Mouse (Mus musculus) inflammation-experienced regulatory T-cells, adult 6 months (primary cell): Measurements from ENCODE around the gene Rtn4. TPM values are rescaled to one million over a fixed set of nuclear protein-coding genes. Genes with fewer than 3 reads are reported as not detected.
"Not testable (repeated sequence)": the region's sequence is repeated elsewhere in the genome, so short reads cannot be mapped to it uniquely, and the experiment has no call there.

ENCODE experiments used
- ATAC-seq: one replicate; pipeline ENCODE4 v1.8.0; 2017
- polyA plus RNA-seq, 3 experiments: library from polyadenylated mRNA; unstranded; fragments of 100-300 nt; shearing (Covaris generic); gene quantifications; one replicate each; pipeline ENCODE4 v1.2.1; 2017

Rtn4 gene
- polyA plus RNA-seq, 3 experiments from 2014 or later: 16.3 to 26.1 (median 25.6) TPM

- ATAC-seq: no peak
These were observed 21.4 kb downstream of the Rtn4 start for GRCm38 (mm10) chr11:29714114-29714513.

- no peak for ATAC-seq
These were observed 22.0 kb downstream of the Rtn4 start for GRCm38 (mm10) chr11:29714789-29715188.

- ATAC-seq: no peak
These were observed 22.8 kb downstream of the Rtn4 start for GRCm38 (mm10) chr11:29715499-29715898.

GRCm38 (mm10) chr11:29718541-29718940 is 25.8 kb downstream of the Rtn4 start:
- no peak for ATAC-seq

GRCm38 (mm10) chr11:29719597-29719996 is 26.9 kb downstream of the Rtn4 start:
- ATAC-seq: peak; percentile 36

DNA sequence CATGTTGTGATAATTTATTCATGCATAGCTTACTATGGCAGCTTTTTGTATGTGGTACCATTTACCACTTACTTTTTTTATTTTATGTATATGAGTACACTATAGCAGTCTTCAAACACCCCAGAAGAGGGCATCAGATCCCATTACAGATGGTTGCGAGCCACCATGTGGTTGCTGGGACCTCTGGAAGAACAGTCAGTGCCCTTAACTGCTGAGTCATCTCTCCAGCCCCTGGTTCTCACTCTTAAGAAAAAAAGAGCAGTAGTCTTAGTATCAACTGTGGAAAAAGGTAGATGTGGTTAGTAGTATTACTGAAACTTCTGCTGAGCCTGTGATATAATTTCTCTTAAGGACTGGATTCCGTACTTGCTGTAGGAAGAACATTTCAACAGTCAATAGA is 31.5 kb downstream of the Rtn4 start:
- no peak for ATAC-seq

DNA sequence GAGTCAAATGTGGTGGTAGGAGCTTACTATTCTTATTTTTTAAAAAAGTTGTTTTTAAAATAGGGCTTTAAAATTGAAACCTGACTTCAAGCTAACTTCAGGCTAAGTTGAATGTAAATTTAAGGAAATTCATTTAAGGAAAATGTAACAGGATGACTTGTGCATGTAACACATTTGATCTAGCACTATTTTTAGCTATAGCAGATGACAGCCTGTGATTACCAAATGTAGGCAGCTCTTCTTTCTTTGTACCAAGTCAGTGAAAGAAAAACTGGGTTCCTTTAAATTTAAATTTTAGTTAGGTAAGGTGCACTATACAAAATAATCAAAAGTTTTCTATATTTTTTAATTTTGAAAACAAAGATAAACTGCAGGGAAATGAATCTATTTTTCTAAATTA is 32.4 kb downstream of the Rtn4 start:
- no peak for ATAC-seq

GRCm38 (mm10) chr11:29725610-29726009 is 32.9 kb downstream of the Rtn4 start:
- ATAC-seq: no peak

DNA sequence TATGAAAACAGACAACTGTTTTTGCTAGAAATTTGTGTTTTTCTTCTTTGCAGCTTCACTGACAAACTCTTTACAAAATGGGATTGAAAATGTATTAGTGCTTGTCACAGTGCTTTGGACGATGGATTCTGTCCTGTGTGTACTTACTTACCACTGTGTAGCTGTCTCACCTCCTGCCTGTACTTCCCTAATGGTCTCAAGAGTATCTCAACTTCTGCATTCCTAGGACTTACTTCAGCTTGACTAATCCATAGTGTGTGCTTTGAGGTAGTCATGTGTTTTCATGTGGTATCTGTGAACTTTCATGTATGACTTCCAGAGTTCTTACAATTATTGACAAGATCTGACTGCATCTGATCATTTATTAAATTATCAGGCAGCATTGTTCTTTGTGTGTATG is 35.2 kb downstream of the Rtn4 start:
- no peak for ATAC-seq

DNA sequence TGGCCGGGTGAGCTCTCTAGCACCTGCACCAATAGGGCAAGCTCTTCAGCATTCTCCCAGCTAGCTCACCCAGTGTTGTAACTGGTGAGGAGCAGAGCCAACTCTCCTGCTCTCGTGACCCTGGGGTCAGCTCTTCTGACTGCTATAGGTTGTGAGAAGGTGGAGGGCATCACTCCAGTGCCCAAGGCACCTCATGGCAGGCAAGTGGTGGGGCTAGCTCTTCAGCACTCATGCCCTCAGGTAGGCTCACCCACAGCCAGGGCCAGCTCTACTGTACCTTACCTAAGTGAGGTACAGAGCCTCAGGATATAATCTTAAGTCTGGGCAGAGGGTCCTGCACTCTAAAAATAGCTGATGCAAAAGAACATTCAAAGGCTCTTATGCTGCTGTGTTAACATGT is 47.0 kb downstream of the Rtn4 start:
- ATAC-seq: no peak

- ATAC-seq: no peak
These were observed 52.1 kb downstream of the Rtn4 start for GRCm38 (mm10) chr11:29744760-29745430.

GRCm38 (mm10) chr11:29745513-29745912 is 52.8 kb downstream of the Rtn4 start:
- ATAC-seq: no peak

DNA sequence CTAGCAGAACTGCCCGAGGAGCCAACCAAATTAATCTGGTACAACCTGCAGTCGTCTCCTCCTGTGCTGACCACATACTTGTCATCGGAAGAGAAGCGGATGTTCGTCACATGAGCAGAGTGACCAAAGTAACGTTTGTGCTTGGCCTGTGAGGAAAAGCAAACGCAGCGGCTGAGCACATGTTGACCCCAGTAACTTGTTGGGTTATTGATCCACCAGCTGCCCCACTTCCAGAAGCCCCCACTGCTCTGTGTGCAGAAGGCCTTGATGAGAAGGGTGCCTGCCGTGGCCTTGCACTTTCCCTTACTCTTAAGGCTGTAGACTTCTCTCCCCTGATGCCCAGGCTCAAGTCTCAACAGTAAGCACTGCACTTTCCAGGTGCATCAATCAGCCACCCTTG is 53.5 kb downstream of the Rtn4 start:
- ATAC-seq: no peak

GRCm38 (mm10) chr11:29747365-29747764 is 54.6 kb downstream of the Rtn4 start:
- no peak for ATAC-seq

DNA sequence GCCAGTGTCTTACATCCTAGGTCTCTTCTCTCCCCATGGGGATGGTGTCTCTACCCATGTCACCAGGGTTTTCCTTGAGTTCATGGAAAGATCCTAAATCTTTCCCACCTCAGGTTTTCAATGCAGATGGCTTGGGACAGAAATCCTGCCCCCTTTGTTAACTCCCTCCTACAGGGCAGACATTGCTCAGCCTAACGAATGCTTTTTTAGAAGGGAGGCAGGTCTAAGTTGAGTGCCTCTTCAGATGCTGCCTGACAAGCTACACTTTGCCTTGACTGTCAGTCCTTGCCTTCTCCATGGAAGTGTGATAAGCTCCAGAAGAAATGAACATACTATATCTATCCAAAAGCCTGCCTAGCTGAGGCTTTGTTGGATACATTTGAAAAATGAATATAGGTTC is 55.1 kb downstream of the Rtn4 start:
- ATAC-seq: no peak

DNA sequence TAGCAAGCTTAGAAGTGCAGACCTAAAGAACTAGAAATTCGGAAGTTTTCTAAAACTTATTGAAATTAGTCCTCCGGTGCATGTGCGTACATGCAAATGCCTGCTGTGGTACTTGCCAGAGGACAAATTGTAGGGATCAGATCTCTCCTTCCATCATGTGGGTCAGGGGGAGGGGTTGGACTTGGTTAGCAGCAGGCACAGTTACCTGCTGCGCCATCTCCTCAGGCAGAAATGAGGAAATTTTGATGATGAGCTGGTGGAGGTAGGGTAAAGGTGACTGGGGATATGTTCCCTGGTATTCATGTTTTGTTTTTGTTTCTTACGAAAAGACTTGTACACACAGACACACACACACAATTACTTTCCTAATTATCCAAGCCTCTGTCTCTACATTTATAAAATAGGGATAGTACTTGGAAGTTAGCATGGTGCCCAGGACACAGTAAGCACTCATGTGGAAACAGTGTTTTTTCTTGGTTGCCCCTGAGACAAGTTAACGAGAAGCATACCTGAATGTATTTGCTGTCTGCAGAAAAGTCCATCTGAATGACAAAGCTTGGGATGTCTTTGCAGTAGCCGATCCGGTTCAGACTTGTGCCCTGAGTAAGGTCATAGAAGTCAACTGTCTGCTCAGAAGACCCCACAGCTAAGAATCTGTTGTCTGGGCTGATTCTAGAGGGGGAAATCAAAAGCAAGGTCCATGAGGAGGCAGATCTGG is 56.2 kb downstream of the Rtn4 start:
- ATAC-seq: no peak

DNA sequence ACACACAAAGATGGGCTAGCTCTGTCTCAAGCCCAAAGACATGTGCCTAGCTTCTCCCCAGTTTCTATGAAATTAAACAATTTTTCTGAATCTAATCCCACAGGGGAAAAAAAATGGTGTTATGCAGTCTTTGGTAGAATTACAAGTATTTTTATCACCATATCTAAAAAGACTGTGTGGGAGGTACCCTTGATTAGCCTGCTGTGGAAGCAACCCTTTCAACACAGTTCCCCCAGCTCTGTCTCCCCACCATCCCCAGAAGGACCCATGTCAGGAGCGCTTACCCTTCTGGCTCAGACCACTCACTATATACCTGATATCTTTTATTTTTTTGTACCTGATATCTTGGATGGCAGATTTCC is 56.7 kb downstream of the Rtn4 start:
- no peak for ATAC-seq

DNA sequence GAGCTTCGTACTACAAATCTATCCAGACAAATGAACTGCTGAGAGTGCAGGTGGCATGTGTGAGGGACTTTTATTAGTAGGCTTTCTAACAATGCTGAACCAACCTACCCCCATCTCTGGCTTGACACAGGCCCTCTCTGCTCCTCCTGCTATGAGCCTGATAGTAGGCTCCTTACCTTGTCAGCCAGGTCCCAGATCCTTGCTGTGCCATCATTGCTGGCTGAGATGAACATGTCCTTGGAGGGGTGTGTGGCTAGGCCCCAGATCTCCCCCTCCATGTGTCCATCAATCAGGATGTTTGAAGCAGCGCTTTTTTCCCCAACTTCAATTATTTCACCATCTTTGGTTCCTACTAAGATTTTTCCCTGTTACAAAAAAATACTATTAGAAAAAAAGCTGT is 58.3 kb downstream of the Rtn4 start:
- no peak for ATAC-seq

GRCm38 (mm10) chr11:29751648-29752611 is 59.2 kb downstream of the Rtn4 start:
- no peak for ATAC-seq

- not testable (repeated sequence) for ATAC-seq
These were observed 63.3 kb downstream of the Rtn4 start for GRCm38 (mm10) chr11:29756007-29756406.

DNA sequence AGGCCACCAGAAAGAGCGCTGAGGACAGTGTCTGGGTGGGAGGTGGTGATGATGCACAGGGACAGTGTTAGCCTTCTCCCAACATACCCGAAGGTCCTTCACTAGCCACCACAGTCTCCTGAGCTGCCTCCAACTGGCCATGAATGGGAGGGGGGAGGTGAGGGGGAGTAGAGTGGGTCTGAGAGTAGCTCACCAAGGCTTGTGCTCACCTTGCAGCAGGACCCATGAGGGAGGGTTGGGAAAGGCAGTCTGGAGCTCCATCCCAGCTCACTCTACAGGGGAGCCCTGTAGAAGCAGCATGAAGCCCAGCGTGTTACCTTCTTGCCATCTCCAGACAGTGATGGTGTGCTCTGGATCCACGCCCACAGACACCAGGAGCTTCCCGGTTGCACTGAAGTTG is 65.9 kb downstream of the Rtn4 start:
- no peak for ATAC-seq

DNA sequence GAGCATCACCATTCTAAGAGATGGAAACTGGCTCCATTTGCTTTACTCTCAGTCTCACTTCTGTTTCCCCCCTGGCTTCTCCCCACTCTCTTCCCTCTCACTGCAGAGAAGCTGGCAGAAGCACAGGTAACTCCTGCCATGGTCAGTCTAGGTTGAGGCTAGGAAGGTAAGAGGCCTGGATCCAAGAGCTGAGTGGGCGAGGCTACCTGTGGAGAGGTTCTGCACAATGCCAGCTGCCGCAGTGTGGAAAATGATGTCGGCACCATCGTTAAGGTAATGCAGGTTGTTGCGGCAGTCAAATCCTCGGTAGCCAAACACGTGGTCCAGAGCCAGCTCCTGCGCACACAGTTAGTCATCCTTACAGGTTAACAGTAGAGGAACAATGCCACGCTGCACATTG is 68.6 kb downstream of the Rtn4 start:
- ATAC-seq: no peak

DNA sequence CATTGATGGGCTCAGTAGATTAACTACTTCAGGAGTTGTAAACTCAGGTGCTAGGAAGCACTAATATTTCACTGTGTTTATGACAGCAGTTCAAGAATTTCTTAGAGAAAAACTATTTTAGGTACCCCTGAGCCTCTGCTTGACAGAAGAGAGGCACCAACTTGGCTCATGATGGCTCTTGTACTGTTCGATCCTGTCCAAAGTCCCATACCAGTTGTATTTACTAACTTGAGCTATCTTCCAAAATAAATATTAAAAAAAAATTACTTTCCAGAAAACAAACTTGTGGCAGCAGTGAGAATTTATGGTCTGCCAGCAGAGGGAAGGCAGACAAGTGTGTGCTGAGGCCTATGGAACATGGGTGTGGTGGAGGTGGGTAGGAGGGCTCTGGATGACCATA is 70.0 kb downstream of the Rtn4 start:
- ATAC-seq: no peak
